Mouse (Mus musculus) cerebellum, postnatal 25 days (tissue): Measurements from ENCODE around the gene Sim1.

Source experiments
- DNase-seq, 2 experiments: peaks; one replicate each; pipeline ENCODE4 v3.0.0; 2021; ENCODE audit warnings: mixed read lengths in 2 of 2

Sim1 gene

DNA sequence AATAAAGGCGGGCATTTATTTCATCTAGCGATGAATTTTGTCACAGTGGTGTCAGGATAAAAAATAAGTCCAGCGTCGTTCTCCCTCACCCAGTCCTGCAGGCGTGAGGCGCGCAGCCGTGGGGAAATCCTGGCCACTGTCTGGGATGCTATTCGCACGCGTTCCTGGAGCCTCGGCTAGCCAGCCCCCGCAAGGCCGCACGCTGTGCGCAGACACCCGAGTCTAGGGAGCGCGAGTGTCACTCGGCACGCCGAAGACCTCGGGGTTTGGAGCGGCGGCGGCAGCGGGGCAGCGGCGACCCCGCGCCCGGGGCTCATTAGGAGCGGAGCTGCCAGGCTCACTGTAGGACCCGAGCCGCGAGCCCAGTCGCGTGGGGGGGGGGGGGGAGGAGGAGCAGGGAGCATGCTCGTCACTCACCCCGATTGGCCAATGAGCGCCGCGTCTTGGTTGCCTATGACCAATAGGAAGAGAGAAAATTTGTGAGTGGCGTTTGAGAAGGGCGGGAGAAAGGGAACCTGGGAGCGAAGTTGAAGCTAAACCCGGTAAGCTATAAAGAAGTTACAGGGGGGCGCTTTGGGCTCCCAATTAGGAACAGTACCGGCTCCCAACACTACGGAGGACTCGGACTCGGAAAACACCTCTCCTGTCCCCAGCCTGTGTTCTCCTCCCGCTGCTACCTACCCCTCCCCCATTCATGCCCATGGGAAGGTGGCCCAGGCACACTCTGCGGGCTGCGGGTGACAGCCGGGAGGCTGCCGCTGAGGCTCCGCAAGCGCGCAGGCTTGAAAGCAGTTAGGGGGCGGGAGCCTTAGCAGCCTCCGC, at the start of gene Sim1:
Sim1 (plus strand) TSS at position 585 of the 822 bp plus-strand sequence.
- peak; percentile 59 to 70 for DNase-seq

DNA sequence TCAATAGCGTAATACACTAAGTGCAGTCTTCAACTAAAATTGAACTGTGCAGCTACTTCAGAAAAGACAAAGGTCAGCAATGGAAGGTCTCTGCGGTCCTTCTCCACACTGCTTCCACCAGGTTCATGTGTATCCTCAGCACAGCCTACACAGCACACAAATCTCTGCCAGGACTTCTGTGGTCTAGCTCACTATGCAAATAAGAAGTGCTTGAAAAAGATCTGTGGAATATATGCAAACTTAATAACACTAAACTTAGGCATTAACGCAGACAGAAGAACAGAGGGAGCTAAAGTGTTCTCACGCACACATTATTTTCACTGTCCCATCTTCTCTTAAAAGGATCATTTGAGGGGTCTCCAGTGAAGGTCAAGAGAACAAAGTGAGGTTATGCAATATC, 26.4 kb upstream of the Sim1 start:
- no peak for DNase-seq

DNA sequence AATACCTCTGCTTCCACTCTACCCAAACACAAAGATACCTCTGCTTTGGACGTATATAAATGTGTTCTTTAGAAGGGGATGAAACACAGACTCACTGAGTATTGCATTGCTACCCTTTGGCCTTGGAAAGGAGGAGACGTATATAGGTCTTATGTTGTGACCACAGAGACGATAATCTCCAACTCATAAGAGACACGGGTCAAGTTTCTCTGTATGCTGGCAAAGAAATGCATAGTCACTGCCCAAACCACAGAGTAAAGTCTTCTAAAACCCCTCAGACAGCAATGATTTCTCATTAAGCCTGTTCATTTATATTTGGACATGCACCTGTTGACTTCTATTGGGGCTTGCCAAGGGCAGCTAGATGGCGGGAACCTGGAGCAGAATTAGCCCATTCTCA, 17.6 kb upstream of the Sim1 start:
- DNase-seq = no peak

DNA sequence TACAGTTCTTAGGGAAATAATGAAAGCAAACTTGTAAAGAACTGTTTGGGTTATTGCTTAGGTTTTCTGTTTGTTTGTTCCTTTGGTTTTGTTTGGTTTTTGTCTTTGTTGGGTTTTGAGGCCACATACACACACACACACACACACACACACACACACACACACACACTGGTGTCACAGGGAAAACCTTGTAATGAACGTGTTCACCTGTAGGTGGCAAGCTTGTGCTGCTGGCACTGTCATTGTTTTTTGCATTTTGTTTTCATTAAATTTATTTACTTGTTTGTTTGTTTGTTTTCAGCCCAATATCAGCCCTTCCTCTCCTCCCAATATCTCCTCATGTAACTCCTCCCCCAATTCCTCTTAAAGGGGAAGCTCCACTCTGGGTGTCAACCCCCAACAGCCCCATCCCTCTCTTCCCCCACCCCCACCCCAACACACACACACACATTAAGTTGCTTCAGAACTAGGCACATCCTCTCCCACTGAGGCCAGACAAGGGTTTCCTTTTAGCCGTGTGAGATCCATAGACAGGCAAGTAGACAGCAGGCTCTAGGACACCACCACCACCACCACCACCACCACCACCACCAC, 13.0 kb upstream of the Sim1 start:
- peak in 1 of 2 experiments; percentile 30 for DNase-seq

DNA sequence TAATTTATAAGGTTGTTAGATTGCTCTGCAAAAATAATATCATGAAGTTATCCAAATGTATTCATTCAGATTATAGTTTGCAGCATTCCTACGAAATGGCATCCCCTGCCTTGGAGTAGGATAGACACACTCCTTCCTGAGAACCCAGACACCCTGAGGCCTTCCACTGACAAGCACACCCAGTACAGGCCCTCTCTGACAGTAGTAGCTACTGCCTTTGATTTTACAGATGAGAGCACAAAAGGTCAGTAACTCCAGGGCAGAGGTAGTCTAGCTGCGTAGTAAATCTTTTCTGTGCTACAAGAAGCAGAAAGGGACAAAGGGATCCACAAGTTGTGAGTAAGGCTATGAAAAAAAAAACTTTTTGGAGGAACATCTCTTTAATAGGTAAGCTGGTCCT, 12.2 kb upstream of the Sim1 start:
- DNase-seq = no peak

DNA sequence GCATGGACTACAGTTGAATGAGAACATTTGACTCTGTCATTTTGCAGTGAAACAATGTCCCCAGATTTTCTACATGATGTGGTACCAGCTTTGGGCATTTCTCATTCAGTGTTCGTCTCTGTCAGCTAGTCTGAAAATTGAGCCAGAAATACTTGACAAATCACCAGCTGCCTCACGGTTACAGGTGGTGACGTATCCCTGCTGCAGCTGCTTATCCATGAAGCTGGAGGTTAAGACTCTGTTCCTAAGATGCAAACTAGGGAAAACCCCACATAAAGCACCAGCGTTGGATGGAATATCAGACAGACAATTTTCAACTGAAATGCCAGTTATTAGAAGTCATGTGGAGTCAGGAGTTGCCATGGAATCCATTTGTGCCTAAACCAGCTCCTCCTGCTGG, 8.2 kb upstream of the Sim1 start:
- no peak for DNase-seq

DNA sequence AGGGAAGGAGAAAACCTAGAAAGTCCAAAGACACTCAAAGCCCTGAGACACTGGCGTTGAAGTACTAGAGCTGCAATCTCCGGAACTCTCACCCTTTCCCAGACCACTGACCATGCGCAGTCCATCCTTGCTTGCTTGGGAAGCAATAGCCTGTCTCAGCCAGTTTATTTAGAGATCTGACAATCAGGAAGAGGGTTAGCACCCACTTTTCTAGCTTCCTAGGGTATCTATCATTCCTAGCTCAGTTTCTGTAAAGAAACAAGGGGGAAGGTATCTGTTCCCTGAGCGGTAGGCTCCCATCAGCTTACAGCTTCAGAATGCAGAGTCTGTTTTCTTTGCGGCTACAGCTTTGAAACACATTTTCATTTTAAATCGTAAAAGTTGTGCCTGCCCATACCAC, 3.9 kb upstream of the Sim1 start:
- DNase-seq = no peak

DNA sequence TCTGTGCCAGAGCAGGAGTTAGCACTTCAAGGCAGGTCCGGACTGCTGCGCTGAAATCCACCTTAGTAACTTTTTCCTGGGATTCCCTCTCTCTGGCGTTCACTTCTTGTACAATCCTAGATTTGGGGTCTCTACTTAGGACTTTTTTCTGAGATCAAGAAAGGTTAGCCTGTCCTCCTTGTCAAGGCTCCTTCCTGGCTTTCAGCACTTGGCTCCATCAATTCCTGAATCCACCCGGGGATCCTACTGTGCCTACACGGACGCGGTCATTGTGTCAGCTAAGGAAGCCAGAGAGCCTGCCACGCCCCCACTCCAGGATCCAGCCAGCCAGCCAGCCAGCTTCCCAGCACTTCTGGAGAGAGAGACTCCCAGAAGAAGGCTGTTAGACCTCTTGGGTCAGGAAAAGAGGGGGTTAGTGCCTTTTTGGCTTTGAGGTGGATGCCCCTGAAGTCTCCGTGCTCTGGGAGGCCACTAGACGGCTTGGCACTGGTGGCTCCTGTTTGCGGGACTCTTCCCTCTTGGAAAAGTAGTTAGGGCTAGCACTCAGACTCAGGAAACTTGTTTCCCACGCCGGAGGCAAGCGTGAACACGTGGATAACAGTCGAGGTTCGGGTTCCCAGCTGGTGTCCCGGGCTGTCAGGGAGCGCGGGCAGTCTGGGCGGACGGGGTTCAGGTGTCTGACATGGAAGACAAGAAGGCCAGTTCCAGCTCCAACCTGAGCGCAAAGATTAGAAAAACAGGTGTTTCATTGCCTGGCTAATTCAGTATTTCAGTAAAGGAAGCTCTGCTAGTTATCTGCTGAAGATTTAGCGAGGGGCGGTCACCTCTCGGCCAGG, 2.5 kb upstream of the Sim1 start:
- DNase-seq = no peak

DNA sequence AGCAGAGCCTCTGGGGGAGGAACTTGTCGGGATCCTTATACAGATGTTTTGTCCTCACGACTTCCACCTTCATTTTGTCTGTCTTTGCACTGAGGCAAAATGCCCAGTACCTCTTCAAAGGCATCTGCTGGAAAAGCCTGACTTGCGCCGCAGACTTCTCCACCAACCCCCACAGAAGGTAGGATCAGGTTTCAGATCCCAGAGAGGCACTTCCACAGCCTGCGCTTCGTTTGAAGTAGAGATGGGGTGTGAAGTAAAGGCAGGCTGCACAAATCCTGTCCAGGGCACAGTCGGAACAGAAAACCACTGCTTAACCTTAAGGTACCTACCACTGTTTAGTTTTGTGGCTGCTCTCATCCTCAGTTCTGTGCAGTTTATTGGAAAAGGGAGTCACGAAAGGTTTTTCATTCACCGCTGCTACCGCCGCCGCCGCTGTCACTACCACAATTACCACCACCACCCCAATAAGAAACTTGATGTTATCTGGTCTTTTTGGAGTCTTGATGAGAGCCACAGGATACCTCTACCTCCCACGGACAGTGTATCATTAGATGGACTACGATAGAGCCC, 1.7 kb upstream of the Sim1 start:
- DNase-seq = no peak

DNA sequence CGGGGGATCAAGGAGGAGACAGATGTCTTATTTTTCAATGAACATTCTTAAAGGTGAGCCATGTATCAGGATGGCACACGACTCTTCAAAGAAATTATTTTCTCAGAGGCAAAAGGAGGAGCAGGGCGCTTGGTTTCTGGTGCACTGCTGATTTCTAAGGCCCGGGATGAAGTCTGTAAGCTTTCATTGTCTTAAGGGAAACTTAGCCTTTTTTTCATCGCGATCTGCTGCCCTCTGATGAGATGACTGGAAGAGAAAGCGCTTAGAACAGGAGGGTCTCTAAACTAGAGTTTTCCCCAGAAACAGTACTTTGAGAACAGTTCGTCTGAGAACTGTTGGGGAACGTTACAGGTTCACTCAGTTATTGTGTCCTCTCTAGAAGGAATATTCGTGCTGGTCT, 1.0 kb upstream of the Sim1 start:
- DNase-seq = no peak

DNA sequence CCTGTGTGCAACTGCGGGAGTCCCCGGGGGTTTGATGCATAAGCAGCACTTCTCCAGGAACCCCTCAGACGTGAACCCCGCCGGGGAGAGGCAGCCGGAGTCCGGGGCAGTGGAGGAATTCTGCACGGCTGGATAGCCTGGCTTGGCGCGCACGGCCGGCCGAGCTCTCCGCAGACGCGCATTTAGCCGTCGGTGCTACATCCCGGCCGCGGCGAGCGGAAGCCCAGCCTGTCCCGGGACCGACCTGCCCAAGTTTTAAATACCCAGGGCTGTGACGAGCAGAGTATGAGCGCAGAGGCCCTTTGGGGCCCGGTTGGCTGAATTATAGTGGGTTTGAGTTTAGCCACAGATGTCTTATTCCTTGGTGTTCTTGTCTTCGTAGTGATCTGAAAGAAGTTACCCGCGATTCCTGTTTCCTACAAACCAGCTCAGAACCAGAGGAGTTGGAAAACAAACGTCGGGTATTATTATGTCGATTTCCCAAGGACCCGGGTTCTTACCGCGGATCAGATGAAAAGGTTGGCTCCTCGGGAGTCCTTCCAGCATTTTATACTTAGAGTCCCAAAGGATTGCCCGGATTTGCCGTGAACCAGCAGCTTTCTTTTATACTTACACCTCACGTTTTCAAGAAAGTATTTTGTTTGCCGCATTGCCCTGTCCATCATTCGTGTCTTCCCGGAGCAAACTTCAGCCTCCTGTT, 687 bp downstream of the Sim1 start:
- peak in 1 of 2 experiments; percentile 30 for DNase-seq

DNA sequence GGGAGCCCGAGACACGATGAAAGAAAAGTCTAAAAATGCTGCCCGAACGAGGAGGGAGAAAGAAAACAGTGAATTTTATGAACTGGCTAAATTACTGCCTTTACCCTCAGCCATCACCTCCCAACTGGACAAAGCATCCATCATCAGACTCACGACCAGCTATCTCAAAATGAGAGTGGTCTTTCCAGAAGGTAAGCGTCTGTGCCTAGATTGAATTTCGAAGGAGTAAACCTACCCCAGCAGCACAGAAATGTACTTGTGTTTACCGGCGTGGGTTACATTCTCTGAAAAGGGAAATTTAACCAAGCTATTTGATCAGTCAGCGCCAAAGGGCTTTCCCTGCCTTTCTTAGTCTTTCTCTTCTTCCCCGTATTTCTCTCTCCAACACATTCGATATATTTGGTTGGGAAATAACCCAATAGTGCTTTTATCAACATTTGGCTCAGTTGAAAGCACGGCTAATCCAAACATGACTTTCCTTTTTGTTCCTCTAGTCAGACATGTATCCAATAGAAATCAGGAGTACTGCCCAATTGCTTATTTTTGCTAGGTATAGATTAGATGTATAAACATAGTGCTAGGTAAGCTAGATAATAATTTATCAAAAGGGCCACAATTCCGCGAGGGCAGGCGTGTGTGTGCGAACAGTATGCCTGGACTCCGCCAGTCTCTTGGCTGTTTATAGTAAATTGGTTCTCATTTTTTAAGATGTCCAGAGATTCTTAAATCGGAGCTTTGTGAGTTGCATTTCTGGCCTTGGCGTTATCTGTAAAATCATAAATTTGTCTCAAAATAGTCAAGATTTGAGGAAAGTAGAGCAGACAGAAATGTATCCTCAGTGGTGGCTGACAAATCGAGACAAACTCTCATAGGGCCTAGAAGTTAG, 1.6 kb downstream of the Sim1 start:
- peak in 1 of 2 experiments; percentile 25 for DNase-seq

DNA sequence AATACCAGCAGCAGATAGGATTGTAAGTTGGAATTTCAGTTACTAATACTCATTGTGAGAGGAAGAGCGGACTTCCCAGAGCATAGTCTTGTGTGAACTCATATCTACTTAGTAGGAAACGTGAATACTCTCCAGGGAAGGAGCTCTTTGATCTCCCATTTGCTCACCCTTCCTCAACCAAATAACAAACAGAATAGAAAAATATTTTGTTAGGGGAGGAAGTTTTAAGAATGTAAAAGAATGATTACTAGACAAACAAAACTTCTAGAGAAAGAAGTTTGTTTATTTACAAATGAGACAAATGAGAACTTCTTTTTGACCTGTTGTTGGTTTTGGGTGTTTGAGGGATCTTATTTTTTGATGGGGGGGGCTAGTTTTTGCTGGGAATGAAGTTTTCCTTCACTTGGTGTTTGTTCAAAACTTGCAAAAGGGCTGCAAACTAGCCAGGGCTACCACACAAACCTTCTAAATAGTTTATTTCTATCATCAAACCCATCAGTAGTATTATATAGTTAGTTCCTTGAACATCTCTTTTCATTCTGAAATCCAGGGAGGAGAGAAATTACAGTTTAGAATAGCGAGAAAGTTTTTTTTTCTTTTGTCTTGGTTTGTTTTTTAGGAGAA, 2.3 kb downstream of the Sim1 start:
- no peak for DNase-seq

DNA sequence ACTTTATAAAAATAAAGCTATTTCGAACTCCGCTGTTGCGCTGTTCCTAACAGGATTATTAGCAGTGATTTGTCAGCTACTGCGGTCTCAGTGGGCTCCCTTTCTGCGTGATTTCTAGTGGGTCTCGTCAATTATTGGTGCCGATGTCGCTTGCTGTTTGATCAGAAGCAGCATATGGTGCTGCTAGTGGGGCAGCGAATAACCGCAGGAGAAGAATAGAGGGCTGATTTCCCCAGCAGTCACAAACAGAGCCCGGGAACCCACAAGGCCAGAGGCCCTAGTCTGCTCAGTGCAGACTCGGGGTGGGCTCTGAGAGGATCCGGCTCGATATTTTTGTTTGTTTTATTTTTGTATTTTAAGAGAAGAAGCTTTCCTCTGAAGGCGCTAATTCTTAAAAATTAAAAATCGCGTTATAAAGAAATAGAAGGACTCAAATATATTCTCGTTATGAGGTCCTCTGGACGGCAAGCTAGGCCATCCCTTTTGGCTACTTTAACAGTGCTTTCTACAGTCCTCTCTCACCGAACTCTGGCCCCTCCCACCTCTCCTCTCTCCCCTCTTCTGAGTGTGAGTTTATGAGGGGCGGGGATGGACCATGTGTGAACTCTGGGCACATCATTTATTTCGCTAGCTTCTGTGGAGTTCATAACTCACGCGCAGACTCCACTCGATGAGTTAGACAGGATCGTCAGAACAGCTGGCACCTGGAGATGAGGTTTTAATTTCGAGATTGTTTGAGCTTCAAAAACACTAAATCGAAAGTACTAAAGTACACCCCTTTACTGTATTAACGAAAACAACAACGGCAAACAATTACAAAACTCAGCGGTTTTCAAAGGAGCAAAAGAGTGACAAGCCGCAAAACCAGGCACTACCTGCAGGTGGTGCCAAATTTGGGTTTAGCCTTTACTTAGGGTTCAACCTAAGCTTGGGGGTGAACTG, 3.2 kb downstream of the Sim1 start:
- peak in 1 of 2 experiments; percentile 37 for DNase-seq

DNA sequence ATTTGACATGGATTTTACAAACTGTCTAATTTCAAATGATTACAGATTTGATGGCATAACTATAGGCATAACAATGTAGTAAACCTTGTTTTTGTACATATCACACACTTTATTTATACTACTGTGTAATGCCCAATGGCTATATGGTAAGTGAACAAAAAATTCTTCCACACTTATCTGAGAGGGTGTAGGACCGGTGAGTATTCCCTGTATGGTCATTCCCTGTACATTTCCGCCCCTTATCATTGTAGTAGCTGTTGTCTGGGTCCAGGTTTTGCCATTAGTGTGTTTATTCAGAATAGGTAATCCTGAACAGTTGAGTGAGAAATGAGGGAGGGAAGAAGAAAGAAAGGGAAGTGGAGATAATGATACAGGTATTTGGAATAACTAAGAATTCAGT, 4.1 kb downstream of the Sim1 start:
- peak in 1 of 2 experiments; percentile 12 for DNase-seq

DNA sequence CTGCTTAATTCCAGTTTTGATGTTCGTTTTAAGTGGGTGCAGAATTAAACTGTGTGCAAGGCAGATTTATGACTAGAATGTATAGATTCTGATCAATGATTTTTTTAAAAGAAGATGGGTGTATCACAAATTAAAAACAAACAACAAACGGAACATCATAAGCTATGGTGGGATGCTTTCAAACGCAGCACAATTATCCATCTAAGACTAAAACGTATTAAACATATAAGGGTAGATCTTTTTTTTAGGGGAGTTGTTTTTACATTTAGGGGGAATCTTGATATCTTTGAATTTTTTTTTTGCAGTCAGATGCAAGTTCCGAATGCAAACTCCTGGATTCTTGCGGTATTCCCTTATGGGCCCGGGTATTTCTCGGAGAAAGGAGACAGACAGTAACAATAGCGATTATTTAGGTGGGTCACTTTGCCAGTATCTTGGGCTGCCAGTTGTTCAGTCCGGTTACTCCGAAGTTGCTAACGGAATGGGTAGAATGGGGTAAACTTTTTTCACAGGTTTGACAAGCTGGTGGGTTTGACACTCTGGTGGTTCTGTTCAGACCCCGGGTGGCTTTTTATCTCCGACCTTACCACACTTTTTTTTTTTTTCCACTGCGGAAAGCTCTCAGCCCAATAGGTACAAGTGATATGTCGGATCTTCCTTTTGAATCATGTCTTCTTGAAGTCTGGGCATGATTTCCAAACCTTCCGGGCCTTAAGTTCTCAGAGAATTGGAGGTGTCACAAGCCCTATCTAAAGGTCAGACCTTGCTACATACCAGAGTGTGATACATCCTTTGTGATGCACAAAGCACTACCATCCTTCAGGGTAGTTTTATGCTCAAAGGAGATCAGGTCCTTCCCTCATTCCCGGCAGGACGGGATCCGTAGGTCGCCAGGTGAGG, 5.5 kb downstream of the Sim1 start:
- peak in 1 of 2 experiments; percentile 20 for DNase-seq

DNA sequence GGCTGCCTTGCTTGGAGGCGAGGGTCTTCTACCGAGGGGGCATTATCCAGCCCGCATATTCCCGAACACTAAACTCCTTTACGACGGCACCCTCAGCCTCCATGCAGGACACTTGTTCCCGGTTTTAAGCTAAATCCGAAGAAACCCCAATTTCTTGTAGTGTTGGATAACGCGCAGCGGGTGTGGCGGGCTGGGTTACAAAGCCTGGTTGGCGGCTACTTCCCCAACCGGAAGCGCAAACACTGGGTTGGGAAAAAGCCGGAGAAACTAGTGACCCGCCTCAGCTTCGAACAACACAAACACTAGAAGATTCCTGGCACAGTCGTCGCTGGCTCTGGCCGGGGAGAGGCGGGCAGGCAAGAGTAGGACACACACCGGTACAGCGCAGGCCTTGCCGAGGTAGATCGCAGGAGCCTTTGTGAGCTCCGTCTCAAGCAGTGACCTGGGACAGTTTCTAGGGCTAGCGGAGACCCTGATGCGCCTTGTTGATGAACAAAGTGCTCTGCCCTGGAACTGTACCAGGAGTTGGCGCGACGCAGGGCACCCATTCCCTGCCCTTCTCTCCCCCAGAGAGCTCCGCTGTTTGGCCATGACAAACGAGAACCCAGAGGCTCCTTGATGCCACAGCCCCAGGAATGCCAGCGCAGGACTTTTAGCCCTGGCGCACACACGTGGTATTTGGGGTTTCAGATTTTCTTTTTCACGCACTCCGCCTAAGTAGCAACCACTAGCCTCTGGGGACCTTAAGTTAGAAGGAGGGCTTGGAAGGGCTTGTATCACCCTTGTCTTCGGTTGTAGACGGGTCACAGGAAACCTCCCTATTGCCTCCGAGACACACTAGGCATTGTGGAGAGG, 6.4 kb downstream of the Sim1 start:
- DNase-seq = peak in 1 of 2 experiments; percentile 33
